Mouse (Mus musculus): ENCODE measurements around the gene Dnah7c.

DNA sequence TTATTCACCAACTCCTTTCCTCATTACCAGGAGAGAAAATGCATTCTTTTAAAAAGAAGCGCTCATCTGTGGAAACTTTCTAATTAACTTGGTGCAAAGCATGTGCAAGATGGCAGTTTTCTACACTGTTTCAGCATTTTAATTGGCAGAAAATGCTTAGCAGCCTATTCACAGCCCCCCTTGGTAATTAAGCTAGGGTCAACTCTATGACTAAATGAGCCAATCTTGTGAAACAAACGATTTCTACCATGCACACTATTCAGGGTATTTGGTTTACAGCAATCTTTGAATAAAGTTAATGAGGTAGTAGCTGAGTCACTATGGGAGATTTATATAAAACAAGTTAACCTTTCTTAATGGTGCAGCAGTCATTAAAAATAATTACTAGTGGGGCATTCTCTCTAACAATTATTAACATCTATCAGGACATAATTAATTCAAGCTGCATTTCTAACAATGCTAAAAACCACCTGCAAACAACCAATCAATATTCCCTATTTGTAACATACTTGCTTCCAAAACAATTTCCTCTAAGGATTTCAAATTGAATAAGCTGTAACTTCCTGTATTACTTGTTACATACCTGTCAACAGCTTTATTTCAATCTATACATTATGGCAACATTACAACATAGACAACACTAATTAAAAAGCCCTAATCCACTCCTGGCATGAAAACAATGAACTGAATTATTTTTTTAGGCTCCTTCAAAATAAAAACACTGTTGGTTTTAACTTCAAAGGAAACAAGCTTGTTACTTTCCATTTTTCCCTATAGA lies 404.9 kb downstream of the Dnah7c start:
- TF ChIP-seq CTCF (IDR thresholded peaks at IDR 0.05; ENCODE audit: insufficient read depth, low read depth, low read length) (no peak), POLR2A (IDR thresholded peaks at IDR 0.05; ENCODE audit: insufficient read depth, low read depth, low read length) (no peak)

All from olfactory bulb, adult 2 months (tissue).